In genomic region chr17:92210730-92211129, GRCm38 (mm10) we compare ENCODE assay signal across 9 mouse cellular contexts.
DNase-seq lines count a peak whose midpoint lies in the region; ATAC-seq and TF ChIP-seq lines count a peak whose summit lies in the region.
"Had no signal": no experiment of that assay in that cellular context is flagged by ENCODE, and none has a peak within 500 bp of the region (broad histone marks: within the 10 kb centered on the region; RNA-seq: fewer than 3 reads in every experiment).

No protein-coding gene starts in this region.

- H3K4me2 ChIP-seq in lung, postnatal 0 days (replicated peaks; ENCODE audit: low read depth, low read length): no peak overlapping the region
- H3K4me2 ChIP-seq: limb, embryonic 12.5 days had no signal

- H3K36me3 ChIP-seq in embryonic facial prominence, embryonic 10.5 days (replicated peaks): no peaks in the 10 kb centered on the region
- H3K36me3 ChIP-seq in lung, postnatal 0 days (ENCODE audit: insufficient read depth, low read length): no peaks in the 10 kb centered on the region
- H3K36me3 ChIP-seq: limb, embryonic 12.5 days had no signal

- H3K9me3 ChIP-seq in embryonic facial prominence, embryonic 10.5 days: no peaks in the 10 kb centered on the region
- no peaks in the 10 kb centered on the region for H3K9me3 ChIP-seq in lung, postnatal 0 days (ENCODE audit: low read length)
- H3K9me3 ChIP-seq: limb, embryonic 12.5 days had no signal

- H3K27ac ChIP-seq in layer of hippocampus, adult 2 months: no peak overlapping the region
- no peak overlapping the region for H3K27ac ChIP-seq in embryonic facial prominence, embryonic 10.5 days (replicated peaks)
- no peak overlapping the region for H3K27ac ChIP-seq in lung, postnatal 0 days (ENCODE audit: low read length)
- H3K27ac ChIP-seq: heart, adult 2 months; limb, embryonic 12.5 days had no signal

- TF ChIP-seq CTCF in layer of hippocampus, adult 2 months (conservative IDR thresholded peaks at IDR 0.05): peak; percentile 71
- no peak for TF ChIP-seq CTCF in lung, postnatal 0 days (IDR thresholded peaks at IDR 0.05)

- no peaks in the 10 kb centered on the region for H3K4me1 ChIP-seq in embryonic facial prominence, embryonic 10.5 days
- H3K4me1 ChIP-seq in lung, postnatal 0 days (ENCODE audit: insufficient read depth, low read depth, low read length): no peaks in the 10 kb centered on the region
- H3K4me1 ChIP-seq: limb, embryonic 12.5 days had no signal

- H3K27me3 ChIP-seq in embryonic facial prominence, embryonic 10.5 days (replicated peaks; ENCODE audit: low read depth, poor library complexity, severe bottlenecking): no peaks in the 10 kb centered on the region
- no peaks in the 10 kb centered on the region for H3K27me3 ChIP-seq in lung, postnatal 0 days (replicated peaks; ENCODE audit: insufficient read depth, low read length)
- H3K27me3 ChIP-seq: limb, embryonic 12.5 days had no signal

- DNase-seq in layer of hippocampus, adult 2 months (ENCODE audit: low spot score in 2 of 2): peak in 1 of 2 experiments; percentile 3
- no peak for DNase-seq in layer of hippocampus, postnatal 36 days
- peak; percentile 14 for DNase-seq in WW6 (ENCODE audit: low read depth, low spot score)
- peak; percentile 29 for DNase-seq in embryonic facial prominence, embryonic 10.5 days (ENCODE audit: low spot score)
- DNase-seq in gastrocnemius, postnatal 25 days: no peak
- no peak for DNase-seq in lung, postnatal 0 days (ENCODE audit: low spot score)
- DNase-seq: heart, adult 2 months had no signal

- no peak overlapping the region for H3K9ac ChIP-seq in lung, postnatal 0 days (replicated peaks; ENCODE audit: low read depth)
- H3K9ac ChIP-seq: limb, embryonic 12.5 days had no signal

- no peak for TF ChIP-seq EP300 in lung, postnatal 0 days (IDR thresholded peaks at IDR 0.05)

- peak; percentile 46; the same call in 1 of the 2 replicates for ATAC-seq in megakaryocyte progenitor cell, adult 5-6 weeks (replicated peaks; ENCODE audit: poor library complexity)
- no peak for ATAC-seq in lung, postnatal 0 days

- no peak overlapping the region for H3K4me3 ChIP-seq in layer of hippocampus, adult 2 months
- no peak overlapping the region for H3K4me3 ChIP-seq in embryonic facial prominence, embryonic 10.5 days
- H3K4me3 ChIP-seq in lung, postnatal 0 days (ENCODE audit: low read depth, low read length): no peak overlapping the region
- H3K4me3 ChIP-seq: heart, adult 2 months; limb, embryonic 12.5 days had no signal

Comparison
In these comparisons a context has a peak if more than half of its experiments do, and no peak if none do; other contexts are left out.
1. DNase-seq: peak in WW6 (single experiment) and embryonic facial prominence, embryonic 10.5 days (single experiment); none in layer of hippocampus, postnatal 36 days (0 of 2), gastrocnemius, postnatal 25 days (single experiment) and lung, postnatal 0 days (single experiment).